Mouse (Mus musculus): ENCODE measurements at regions not wholly inside any gene's neighbourhood (a gene's known extent, or its start where the extent isn't known, plus 50 kb on each side); places are given as distances from the start of the nearest gene placed in this dataset.

DNA sequence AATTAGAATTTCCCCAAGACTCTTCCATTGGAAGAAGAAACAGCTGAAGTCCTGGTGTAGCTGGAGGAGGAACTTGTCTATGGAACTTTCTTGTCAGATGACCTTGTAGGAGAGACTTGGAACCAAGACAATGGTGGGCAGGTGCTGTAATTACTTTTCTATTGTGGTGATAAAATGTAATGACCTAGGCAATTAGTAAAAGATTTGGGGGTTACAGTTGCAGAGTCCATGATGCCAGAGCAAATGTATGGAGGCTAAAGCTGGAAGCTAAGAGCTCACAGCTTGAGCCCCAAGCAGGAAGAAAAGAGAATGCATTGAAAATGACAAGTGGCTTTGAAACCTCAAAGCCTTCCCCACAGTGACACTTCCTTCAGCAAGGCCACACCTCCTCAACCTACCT lies 208.6 kb upstream of the Glra1 start:
- ATAC-seq (ENCODE audit: insufficient number of reproducible peaks, low FRiP score, low TSS enrichment, low read depth) (no peak), DNase-seq (ENCODE audit: low spot score) (no peak)
- Histone ChIP-seq H3K9ac (ENCODE audit: low read length) (no peak overlapping the region), H3K9me3 (ENCODE audit: control insufficient read depth, low read length) (no peaks in the 10 kb centered on the region; the same call in 1 of the 2 replicates), H3K27me3 (ENCODE audit: control insufficient read depth, insufficient read depth, low read length) (no peaks in the 10 kb centered on the region), H3K4me2 (ENCODE audit: low read depth, severe bottlenecking) (no peak overlapping the region), H3K36me3 (ENCODE audit: control insufficient read depth, insufficient read depth, low read length) (no peaks in the 10 kb centered on the region), H3K4me3 (ENCODE audit: low read depth, low read length) (no peak overlapping the region), H3K4me1 (ENCODE audit: control insufficient read depth, insufficient read depth, low read length) (no peaks in the 10 kb centered on the region), H3K27ac (replicated peaks; ENCODE audit: low read depth, low read length) (no peak overlapping the region)

DNA sequence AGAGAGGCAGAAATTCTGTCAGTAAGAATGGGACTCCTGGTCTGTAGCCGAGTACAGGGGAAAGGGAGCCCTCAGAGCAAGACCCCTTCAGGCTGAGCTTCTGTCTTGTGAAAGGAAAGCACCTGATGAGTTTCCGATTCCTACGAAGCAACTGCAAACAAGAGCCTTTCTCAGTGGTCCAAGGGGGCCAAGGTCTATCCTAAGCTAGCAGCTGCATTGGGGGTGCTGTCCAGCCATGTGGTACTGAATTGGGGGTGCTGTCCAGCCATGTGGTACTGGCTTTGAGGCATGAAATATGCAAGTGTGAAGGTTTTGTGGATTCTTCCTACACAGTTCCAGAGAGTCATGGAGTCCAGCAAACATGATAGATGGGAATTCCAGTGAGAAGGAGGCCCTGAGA lies 202.7 kb upstream of the Glra1 start:
- Histone ChIP-seq H3K4me3 (ENCODE audit: low read depth, low read length) (no peak overlapping the region), H3K9ac (ENCODE audit: low read length) (no peak overlapping the region), H3K4me1 (ENCODE audit: control insufficient read depth, insufficient read depth, low read length) (no peaks in the 10 kb centered on the region), H3K4me2 (ENCODE audit: low read depth, severe bottlenecking) (no peak overlapping the region), H3K36me3 (ENCODE audit: control insufficient read depth, insufficient read depth, low read length) (no peaks in the 10 kb centered on the region), H3K27me3 (ENCODE audit: control insufficient read depth, insufficient read depth, low read length) (no peaks in the 10 kb centered on the region), H3K9me3 (ENCODE audit: control insufficient read depth, low read length) (no peaks in the 10 kb centered on the region; the same call in 1 of the 2 replicates), H3K27ac (replicated peaks; ENCODE audit: low read depth, low read length) (no peak overlapping the region)
- peak; percentile 65 for DNase-seq (ENCODE audit: low spot score)
- 78% methylated on average over 3 of the region's 3 CpGs for WGBS
- ATAC-seq (ENCODE audit: insufficient number of reproducible peaks, low FRiP score, low TSS enrichment, low read depth): no peak

DNA sequence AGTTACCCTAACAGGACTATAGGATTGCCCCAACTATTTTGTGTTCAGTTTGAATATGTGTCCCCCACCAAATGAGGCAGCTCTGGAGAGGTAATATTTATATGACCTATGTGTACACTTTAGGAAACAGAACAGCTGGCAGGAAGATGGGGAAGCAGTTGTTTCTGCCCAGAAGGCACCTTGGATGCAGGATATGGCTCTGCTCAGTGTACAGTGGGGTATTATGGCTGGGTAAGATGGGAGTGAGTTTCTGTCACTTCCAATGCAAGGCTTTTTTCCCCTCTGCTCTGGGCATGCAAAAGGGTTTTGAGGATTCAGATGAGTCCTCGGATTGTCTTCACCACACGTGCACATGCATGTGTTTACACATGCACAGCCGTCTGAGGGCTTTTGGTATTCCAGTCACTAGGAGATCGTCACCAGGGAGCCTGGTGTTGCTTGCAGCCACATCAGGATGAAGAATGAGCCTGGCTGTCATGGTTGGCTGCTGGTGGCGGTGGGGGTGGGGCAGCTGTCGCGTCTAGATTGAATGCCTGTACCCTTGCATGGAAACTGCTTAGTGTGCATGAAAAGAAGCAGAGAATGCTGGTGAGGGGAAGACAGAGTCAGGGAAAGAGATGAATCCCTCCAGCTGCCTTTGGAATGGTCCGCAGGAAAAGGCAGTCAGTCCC lies 183.3 kb upstream of the Glra1 start:
- WGBS: 37% methylated on average over 8 of the region's 8 CpGs
- Histone ChIP-seq H3K36me3 (ENCODE audit: control insufficient read depth, insufficient read depth, low read length) (no peaks in the 10 kb centered on the region), H3K9ac (ENCODE audit: low read length) (no peak overlapping the region), H3K27ac (replicated peaks; ENCODE audit: low read depth, low read length) (no peak overlapping the region), H3K4me2 (ENCODE audit: low read depth, severe bottlenecking) (no peak overlapping the region), H3K27me3 (ENCODE audit: control insufficient read depth, insufficient read depth, low read length) (no peaks in the 10 kb centered on the region), H3K4me3 (ENCODE audit: low read depth, low read length) (no peak overlapping the region), H3K9me3 (ENCODE audit: control insufficient read depth, low read length) (no peaks in the 10 kb centered on the region; the same call in 1 of the 2 replicates), H3K4me1 (ENCODE audit: control insufficient read depth, insufficient read depth, low read length) (no peaks in the 10 kb centered on the region)
- DNase-seq (ENCODE audit: low spot score): no peak
- no peak for ATAC-seq (ENCODE audit: insufficient number of reproducible peaks, low FRiP score, low TSS enrichment, low read depth)

DNA sequence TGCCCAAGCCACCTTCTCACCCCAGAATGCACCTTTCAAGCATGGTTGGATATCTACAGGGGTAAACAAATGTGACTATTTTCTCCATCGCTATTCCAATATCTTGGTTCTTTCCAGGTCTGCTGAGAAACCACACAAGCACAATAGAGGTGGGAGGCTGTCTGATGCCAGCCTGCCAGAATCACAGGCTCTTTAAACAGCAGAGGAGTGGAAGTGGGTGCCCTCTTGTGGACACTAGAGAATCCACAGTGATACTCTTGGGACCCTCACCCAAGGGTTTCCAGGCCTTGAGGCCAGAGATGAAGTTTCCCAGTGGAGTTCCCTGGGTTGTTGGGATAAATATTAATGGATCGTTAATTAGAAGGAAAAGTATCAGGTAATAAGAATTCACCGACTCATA lies 181.6 kb upstream of the Glra1 start:
- no peaks in the 10 kb centered on the region for H3K4me1 ChIP-seq (ENCODE audit: control insufficient read depth, insufficient read depth, low read length)
- WGBS: 78% methylated on average over 3 of the region's 3 CpGs
- no peak overlapping the region for H3K9ac ChIP-seq (ENCODE audit: low read length)
- H3K4me3 ChIP-seq (ENCODE audit: low read depth, low read length): no peak overlapping the region
- no peaks in the 10 kb centered on the region for H3K9me3 ChIP-seq (ENCODE audit: control insufficient read depth, low read length)
- no peak overlapping the region for H3K4me2 ChIP-seq (ENCODE audit: low read depth, severe bottlenecking)
- no peaks in the 10 kb centered on the region for H3K27me3 ChIP-seq (ENCODE audit: control insufficient read depth, insufficient read depth, low read length)
- no peak for ATAC-seq (ENCODE audit: insufficient number of reproducible peaks, low FRiP score, low TSS enrichment, low read depth)
- no peak overlapping the region for H3K27ac ChIP-seq (replicated peaks; ENCODE audit: low read depth, low read length)
- H3K36me3 ChIP-seq (ENCODE audit: control insufficient read depth, insufficient read depth, low read length): no peaks in the 10 kb centered on the region
- DNase-seq (ENCODE audit: low spot score): peak; percentile 21

DNA sequence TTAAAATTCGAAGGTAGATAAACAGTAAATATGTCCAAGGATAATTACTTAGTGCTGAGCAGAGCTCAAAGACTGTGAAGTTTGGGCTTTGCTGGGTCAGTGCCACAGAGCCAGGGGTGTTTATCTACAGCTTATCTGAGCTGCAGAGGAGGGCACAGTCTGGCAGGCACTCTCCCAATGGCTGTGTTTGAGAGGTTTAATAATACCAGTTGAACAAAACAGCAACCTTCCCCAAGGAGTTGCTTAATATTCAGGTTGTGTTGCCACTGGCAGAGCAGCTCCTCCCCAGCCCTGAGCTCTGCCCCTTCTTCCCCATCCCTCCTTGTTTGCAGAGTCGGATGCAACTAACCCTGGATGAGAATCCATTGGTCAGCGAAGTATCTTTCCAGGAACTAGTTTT lies 173.0 kb upstream of the Glra1 start:
- no peaks in the 10 kb centered on the region for H3K4me1 ChIP-seq (ENCODE audit: control insufficient read depth, insufficient read depth, low read length)
- no peaks in the 10 kb centered on the region for H3K27me3 ChIP-seq (ENCODE audit: control insufficient read depth, insufficient read depth, low read length)
- no peak overlapping the region for H3K27ac ChIP-seq (replicated peaks; ENCODE audit: low read depth, low read length)
- H3K9ac ChIP-seq (ENCODE audit: low read length): no peak overlapping the region
- H3K9me3 ChIP-seq (ENCODE audit: control insufficient read depth, low read length): no peaks in the 10 kb centered on the region
- no peak for ATAC-seq (ENCODE audit: insufficient number of reproducible peaks, low FRiP score, low TSS enrichment, low read depth)
- no peak overlapping the region for H3K4me2 ChIP-seq (ENCODE audit: low read depth, severe bottlenecking)
- no peak overlapping the region for H3K4me3 ChIP-seq (ENCODE audit: low read depth, low read length)
- H3K36me3 ChIP-seq (ENCODE audit: control insufficient read depth, insufficient read depth, low read length): no peaks in the 10 kb centered on the region
- 79% methylated on average over 3 of the region's 3 CpGs for WGBS
- DNase-seq (ENCODE audit: low spot score): no peak

DNA sequence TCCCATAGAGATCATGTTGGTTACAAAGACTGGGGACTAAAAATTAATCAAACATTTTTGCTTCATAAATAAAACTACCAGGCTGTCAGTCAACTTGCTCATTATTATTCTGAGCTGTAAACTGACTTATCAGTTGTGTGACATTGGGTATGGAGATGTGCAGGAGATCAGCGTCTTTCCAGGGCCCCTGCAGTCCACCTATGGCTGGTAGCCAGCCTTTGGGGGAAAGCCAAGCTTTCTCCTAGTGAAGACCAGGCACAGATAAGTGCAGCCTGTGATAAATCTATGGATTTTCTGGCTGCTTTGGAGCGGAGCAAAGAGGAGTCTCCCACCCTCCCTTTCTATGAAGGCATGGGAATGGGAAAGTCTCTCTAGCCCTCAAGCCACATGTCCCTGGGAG lies 172.0 kb upstream of the Glra1 start:
- Histone ChIP-seq H3K36me3 (ENCODE audit: control insufficient read depth, insufficient read depth, low read length) (no peaks in the 10 kb centered on the region), H3K4me2 (ENCODE audit: low read depth, severe bottlenecking) (no peak overlapping the region), H3K27me3 (ENCODE audit: control insufficient read depth, insufficient read depth, low read length) (no peaks in the 10 kb centered on the region), H3K27ac (replicated peaks; ENCODE audit: low read depth, low read length) (no peak overlapping the region), H3K4me1 (ENCODE audit: control insufficient read depth, insufficient read depth, low read length) (no peaks in the 10 kb centered on the region), H3K9me3 (ENCODE audit: control insufficient read depth, low read length) (no peaks in the 10 kb centered on the region), H3K4me3 (ENCODE audit: low read depth, low read length) (no peak overlapping the region), H3K9ac (ENCODE audit: low read length) (no peak overlapping the region)
- no peak for DNase-seq (ENCODE audit: low spot score)
- WGBS: 80% methylated on average over 2 of the region's 2 CpGs
- no peak for ATAC-seq (ENCODE audit: insufficient number of reproducible peaks, low FRiP score, low TSS enrichment, low read depth)

DNA sequence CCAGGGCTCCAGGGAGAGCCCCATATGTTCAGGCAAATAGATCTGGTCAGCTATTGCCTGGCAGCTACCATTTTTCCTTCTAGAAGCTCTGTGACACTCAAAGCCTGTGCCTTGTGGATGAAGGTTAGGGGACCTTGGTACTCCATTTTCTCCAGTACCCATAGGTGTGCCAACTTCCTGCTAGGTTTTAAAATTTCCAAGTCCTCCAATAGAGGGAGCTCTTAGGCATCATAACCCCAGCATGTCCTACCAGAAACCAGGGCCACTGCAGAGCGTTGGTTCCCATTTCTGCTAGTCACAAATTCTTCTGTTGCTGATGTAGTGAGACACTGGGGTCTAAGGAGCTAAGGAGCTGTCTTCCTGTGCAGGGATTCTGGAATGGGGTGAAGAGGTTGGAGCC lies 165.3 kb upstream of the Glra1 start:
- no peak for ATAC-seq (ENCODE audit: insufficient number of reproducible peaks, low FRiP score, low TSS enrichment, low read depth)
- WGBS: 75% methylated on average over 1 of the region's 1 CpGs
- H3K27me3 ChIP-seq (ENCODE audit: control insufficient read depth, insufficient read depth, low read length): no peaks in the 10 kb centered on the region
- DNase-seq (ENCODE audit: low spot score): no peak
- no peak overlapping the region for H3K4me2 ChIP-seq (ENCODE audit: low read depth, severe bottlenecking)
- H3K9me3 ChIP-seq (ENCODE audit: control insufficient read depth, low read length): no peaks in the 10 kb centered on the region
- no peaks in the 10 kb centered on the region for H3K36me3 ChIP-seq (ENCODE audit: control insufficient read depth, insufficient read depth, low read length)
- H3K9ac ChIP-seq (ENCODE audit: low read length): no peak overlapping the region
- no peak overlapping the region for H3K4me3 ChIP-seq (ENCODE audit: low read depth, low read length)
- no peak overlapping the region for H3K27ac ChIP-seq (replicated peaks; ENCODE audit: low read depth, low read length)
- H3K4me1 ChIP-seq (ENCODE audit: control insufficient read depth, insufficient read depth, low read length): no peaks in the 10 kb centered on the region

DNA sequence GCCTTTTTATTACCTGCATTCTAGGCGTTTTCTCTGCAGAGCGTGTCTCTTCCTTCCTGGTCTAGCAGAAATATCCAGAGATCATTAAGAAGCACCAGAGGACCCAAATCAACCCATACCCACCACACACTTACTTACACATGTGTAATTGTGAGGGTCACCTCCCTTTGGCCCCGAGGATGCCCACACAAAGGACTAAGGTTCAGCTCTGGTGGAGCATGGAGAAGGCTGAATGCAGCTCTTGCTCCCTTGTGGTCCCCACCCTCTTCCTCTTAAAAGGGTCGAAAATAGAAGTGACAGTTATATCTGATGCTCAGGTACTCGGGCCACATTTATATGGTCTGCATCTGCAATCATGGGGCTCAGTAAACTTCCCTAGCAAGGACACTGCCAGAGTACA lies 164.5 kb upstream of the Glra1 start:
- H3K9ac ChIP-seq (ENCODE audit: low read length): no peak overlapping the region
- no peak overlapping the region for H3K4me2 ChIP-seq (ENCODE audit: low read depth, severe bottlenecking)
- no peak overlapping the region for H3K4me3 ChIP-seq (ENCODE audit: low read depth, low read length)
- WGBS: 69% methylated on average over 5 of the region's 5 CpGs
- no peaks in the 10 kb centered on the region for H3K27me3 ChIP-seq (ENCODE audit: control insufficient read depth, insufficient read depth, low read length)
- no peaks in the 10 kb centered on the region for H3K9me3 ChIP-seq (ENCODE audit: control insufficient read depth, low read length)
- ATAC-seq (ENCODE audit: insufficient number of reproducible peaks, low FRiP score, low TSS enrichment, low read depth) (no peak), DNase-seq (ENCODE audit: low spot score) (no peak)
- no peaks in the 10 kb centered on the region for H3K36me3 ChIP-seq (ENCODE audit: control insufficient read depth, insufficient read depth, low read length)
- no peak overlapping the region for H3K27ac ChIP-seq (replicated peaks; ENCODE audit: low read depth, low read length)
- no peaks in the 10 kb centered on the region for H3K4me1 ChIP-seq (ENCODE audit: control insufficient read depth, insufficient read depth, low read length)

- no peak for ATAC-seq (ENCODE audit: insufficient number of reproducible peaks, low FRiP score, low TSS enrichment, low read depth)
- Histone ChIP-seq H3K4me2 (ENCODE audit: low read depth, severe bottlenecking) (no peak overlapping the region), H3K9me3 (ENCODE audit: control insufficient read depth, low read length) (no peaks in the 10 kb centered on the region)
These were observed 164.1 kb upstream of the Glra1 start for GRCm38 (mm10) chr11:55772107-55772506.

More at GRCm38 (mm10) chr11:55772107-55772506, 164.1 kb upstream of the Glra1 start:
- Histone ChIP-seq H3K4me3 (ENCODE audit: low read depth, low read length) (no peak overlapping the region), H3K27me3 (ENCODE audit: control insufficient read depth, insufficient read depth, low read length) (no peaks in the 10 kb centered on the region), H3K9ac (ENCODE audit: low read length) (no peak overlapping the region), H3K36me3 (ENCODE audit: control insufficient read depth, insufficient read depth, low read length) (no peaks in the 10 kb centered on the region), H3K4me1 (ENCODE audit: control insufficient read depth, insufficient read depth, low read length) (no peaks in the 10 kb centered on the region), H3K27ac (replicated peaks; ENCODE audit: low read depth, low read length) (no peak overlapping the region)
- DNase-seq (ENCODE audit: low spot score): no peak
- WGBS: 81% methylated on average over 13 of the region's 13 CpGs
